ENCODE assay signal across 10 mouse cellular contexts in the genomic region with DNA sequence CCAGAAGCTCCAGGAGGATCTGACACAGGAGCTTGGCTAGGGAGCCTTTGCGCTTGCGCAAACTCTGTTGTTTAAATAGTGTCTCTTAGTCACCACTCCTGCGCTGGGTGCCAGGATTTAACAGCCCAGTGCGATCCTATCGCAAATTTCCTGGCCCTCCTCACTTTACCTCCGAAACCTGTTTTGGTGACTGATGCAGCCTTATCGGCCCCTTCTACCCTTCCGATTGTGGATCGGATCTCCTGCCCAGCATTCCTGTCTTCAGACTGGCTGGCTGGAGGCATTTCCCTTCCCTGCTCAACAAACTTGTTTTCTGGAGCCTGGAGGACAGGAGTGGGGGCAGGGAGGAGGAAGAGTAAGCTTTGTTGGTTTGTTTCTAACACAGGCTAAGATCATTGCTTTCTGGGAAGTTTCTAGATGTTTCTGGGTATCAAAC. TPM values are rescaled to one million over a fixed set of nuclear protein-coding genes. Genes with fewer than 3 reads are reported as not detected.
DNase-seq lines count a peak whose midpoint lies in the region; ATAC-seq and TF ChIP-seq lines count a peak whose summit lies in the region.
"Had no signal": no experiment of that assay in that cellular context is flagged by ENCODE, and none has a peak within 500 bp of the region (broad histone marks: within the 10 kb centered on the region; RNA-seq: fewer than 3 reads in every experiment).

No protein-coding gene starts in this region.

- 0 out of 2 replicates have a peak, but pooled peaks cover 5% of the 10 kb centered on the region for H3K4me1 ChIP-seq in kidney, embryonic 14.5 days (ENCODE audit: control insufficient read depth, insufficient read depth, low read length)
- H3K4me1 ChIP-seq in liver, embryonic 14.5 days (replicated peaks; ENCODE audit: control insufficient read depth in 2 of 2, insufficient read depth in 2 of 2, low read length in 1 of 2): peaks cover 0 to 3% of the 10 kb centered on the region in 2 experiments; a peak in 1 of 4 replicates
- no peaks in the 10 kb centered on the region for H3K4me1 ChIP-seq in stomach, postnatal 0 days (replicated peaks; ENCODE audit: control insufficient read depth, insufficient read depth)

- no peak for TF ChIP-seq EP300 in liver, embryonic 14.5 days (IDR thresholded peaks at IDR 0.05; ENCODE audit: low read depth)
- no peak for TF ChIP-seq EP300 in stomach, postnatal 0 days (optimal IDR thresholded peaks at IDR 0.05)

- no peak for TF ChIP-seq CTCF in liver, embryonic 14.5 days (IDR thresholded peaks at IDR 0.05; ENCODE audit: low read depth)
- TF ChIP-seq CTCF in stomach, postnatal 0 days (IDR thresholded peaks at IDR 0.05; ENCODE audit: low read depth): no peak

- ATAC-seq in kidney, embryonic 14.5 days (ENCODE audit: low FRiP score, low TSS enrichment): no peak
- no peak for ATAC-seq in liver, embryonic 14.5 days (ENCODE audit: insufficient read depth)
- peak; percentile 86 for ATAC-seq in stomach, postnatal 0 days (ENCODE audit: low FRiP score, low TSS enrichment)

- intact Hi-C loops in heart, postnatal 14 days (cut with DNase I): loop anchor here (10.0 kb wide), 1 partner anchor 140 kb away; no protein-coding TSS in a partner anchor

- WGBS in kidney, embryonic 14.5 days: 39% methylated on average over 9 of the region's 9 CpGs
- WGBS in liver, embryonic 14.5 days (ENCODE audit: insufficient replicate concordance): 17% methylated on average over 9 of the region's 9 CpGs
- 24% methylated on average over 9 of the region's 9 CpGs for WGBS in stomach, postnatal 0 days

- H3K4me3 ChIP-seq in kidney, embryonic 14.5 days (ENCODE audit: low read length): no peak overlapping the region
- H3K4me3 ChIP-seq in liver, embryonic 14.5 days (ENCODE audit: insufficient read depth in 1 of 2, low read depth in 2 of 2, low read length in 2 of 2): peak overlapping the region in 1 of 2 experiments; percentile 8; a peak in 1 of 4 replicates
- H3K4me3 ChIP-seq in stomach, postnatal 0 days (ENCODE audit: low read depth, low read length): 0 out of 2 replicates have a peak overlapping the region, but pooled peaks have one; percentile 13

- no peak overlapping the region for H3K27ac ChIP-seq in kidney, embryonic 14.5 days (ENCODE audit: low read depth, low read length)
- H3K27ac ChIP-seq in liver, embryonic 14.5 days: no peak overlapping the region
- no peak overlapping the region for H3K27ac ChIP-seq in stomach, postnatal 0 days (replicated peaks)
- H3K27ac ChIP-seq: macrophage had no signal

- no peaks in the 10 kb centered on the region for H3K36me3 ChIP-seq in kidney, embryonic 14.5 days (ENCODE audit: control insufficient read depth, insufficient read depth, low read length)
- no peaks in the 10 kb centered on the region for H3K36me3 ChIP-seq in liver, embryonic 14.5 days (replicated peaks; ENCODE audit: control insufficient read depth, insufficient read depth, low read depth)
- H3K36me3 ChIP-seq in stomach, postnatal 0 days (ENCODE audit: control insufficient read depth, insufficient read depth, low read length): no peaks in the 10 kb centered on the region

- no peaks in the 10 kb centered on the region for H3K27me3 ChIP-seq in kidney, embryonic 14.5 days (ENCODE audit: control insufficient read depth, insufficient read depth, low read length)
- no peaks in the 10 kb centered on the region for H3K27me3 ChIP-seq in liver, embryonic 14.5 days (ENCODE audit: control insufficient read depth, insufficient read depth, low read length)
- H3K27me3 ChIP-seq in stomach, postnatal 0 days (ENCODE audit: control insufficient read depth, insufficient read depth, low read length): no peaks in the 10 kb centered on the region
- H3K27me3 ChIP-seq: CH12.LX had no signal

- no peak overlapping the region for H3K4me2 ChIP-seq in kidney, embryonic 14.5 days (replicated peaks; ENCODE audit: low read depth, low read length)
- H3K4me2 ChIP-seq in liver, embryonic 14.5 days (ENCODE audit: low read depth): peak overlapping the region; percentile 38; the same call in 1 of the 2 replicates
- H3K4me2 ChIP-seq in stomach, postnatal 0 days (replicated peaks; ENCODE audit: low read depth): peak overlapping the region; percentile 48

- peak; percentile 13 for DNase-seq in kidney, adult 11 months
- peak; percentile 60 to 65 for DNase-seq in heart, postnatal 14 days
- no peak for DNase-seq in liver, embryonic 14.5 days (ENCODE audit: low read depth in 3 of 3, low spot score in 3 of 3)
- DNase-seq in stomach, postnatal 0 days (ENCODE audit: low spot score): peak; percentile 77
- no peak for DNase-seq in thymus, postnatal 36 days
- no peak for DNase-seq in thymus, postnatal 4 days
- DNase-seq in frontal cortex, postnatal 36 days (ENCODE audit: low spot score in 2 of 2): no peak

- no peak overlapping the region for H3K9ac ChIP-seq in kidney, embryonic 14.5 days (ENCODE audit: low read depth, low read length)
- no peak overlapping the region for H3K9ac ChIP-seq in liver, embryonic 14.5 days (replicated peaks)
- H3K9ac ChIP-seq in stomach, postnatal 0 days (ENCODE audit: low read length): peak overlapping the region; percentile 23; the same call in 1 of the 2 replicates

- no peaks in the 10 kb centered on the region for H3K9me3 ChIP-seq in kidney, embryonic 14.5 days (ENCODE audit: control insufficient read depth, low read length)
- H3K9me3 ChIP-seq in liver, embryonic 14.5 days (ENCODE audit: control insufficient read depth, low read length): no peaks in the 10 kb centered on the region
- no peaks in the 10 kb centered on the region for H3K9me3 ChIP-seq in stomach, postnatal 0 days (ENCODE audit: control insufficient read depth, low read length)

RNA-seq across cellular contexts. Expression of a gene that starts 56.0 kb away (rescaled TPM):
- 48.1 and 63.2 TPM in 2 replicates for polyA plus RNA-seq in kidney, embryonic 14.5 days (2014; fragmentation: Nextera tagmentation; extraction: Ambion mirVana)
- total RNA-seq in heart, postnatal 14 days (2021): 1 to 10 TPM; 2.9 to 4.8 TPM
- polyA plus RNA-seq in liver, embryonic 14.5 days (2012; rRNA removed): 28.8 and 41.1 TPM in 2 replicates
- 128 and 135 TPM in 2 replicates for polyA plus RNA-seq in liver, embryonic 14.5 days (2014; fragmentation: Nextera tagmentation; extraction: Ambion mirVana)
- 25.0 and 30.3 TPM in 2 replicates for polyA plus RNA-seq in stomach, postnatal 0 days (2015; fragmentation: Nextera tagmentation; extraction: Ambion mirVana)

Comparison
In these comparisons a context has a peak if more than half of its experiments do, and no peak if none do; other contexts are left out.
1. DNase-seq: peak in kidney, adult 11 months (single experiment), heart, postnatal 14 days (2 of 2) and stomach, postnatal 0 days (single experiment); none in liver, embryonic 14.5 days (0 of 3), thymus, postnatal 36 days (0 of 2), thymus, postnatal 4 days (single experiment) and frontal cortex, postnatal 36 days (0 of 2).